Mouse (Mus musculus) forebrain, embryonic 14.5 days (tissue): ENCODE data around the gene Ssh2. TPM values are rescaled to one million over a fixed set of nuclear protein-coding genes. Genes with fewer than 3 reads are reported as not detected.

Experiments used
- ATAC-seq: fragments of 200-750 bp; cut with Nextera tagmentation; 2 replicates; pipeline ENCODE4 v1.8.0; 2017; ENCODE audit warnings: mild to moderate bottlenecking, moderate library complexity
- DNase-seq: peaks from one replicate; pipeline ENCODE4 v3.0.0-alpha.2; 2015; ENCODE audit warnings: low spot score
- H3K27ac ChIP-seq: fragments of 300-500 bp; sonication (generic); 2 replicates; pipeline ENCODE4 v1.5.1; 2014; ENCODE audit warnings: low read depth, mild to moderate bottlenecking, control low read depth, low read length, moderate library complexity
- H3K27me3 ChIP-seq: fragments of 300-500 bp; sonication (generic); replicated peaks from 2 replicates; pipeline ENCODE4 v1.6.1; 2014; ENCODE audit warnings: low read length, control low read depth, mixed read lengths; ENCODE audit not compliant: control insufficient read depth, insufficient read depth
- H3K36me3 ChIP-seq: fragments of 300-500 bp; sonication (generic); 2 replicates; pipeline ENCODE4 v1.6.1; 2014; ENCODE audit warnings: low read length, control low read depth; ENCODE audit not compliant: control insufficient read depth, insufficient read depth
- H3K4me1 ChIP-seq: fragments of 300-500 bp; sonication (generic); 2 replicates; pipeline ENCODE4 v1.6.1; 2014; ENCODE audit warnings: antibody characterized with exemption, low read length, control low read depth; ENCODE audit not compliant: control insufficient read depth, insufficient read depth
- H3K4me2 ChIP-seq: fragments of 300-500 bp; sonication (generic); 2 replicates; pipeline ENCODE4 v1.6.1; 2014; ENCODE audit warnings: mild to moderate bottlenecking, control low read depth, low read length
- H3K4me3 ChIP-seq: fragments of 300-500 bp; sonication (generic); 2 replicates; pipeline ENCODE4 v1.5.1; 2014; ENCODE audit warnings: low read depth, low read length, control low read depth
- H3K9ac ChIP-seq: fragments of 300-500 bp; sonication (generic); 2 replicates; pipeline ENCODE4 v1.6.1; 2014; ENCODE audit warnings: mild to moderate bottlenecking, low read length, control low read depth, moderate library complexity
- H3K9me3 ChIP-seq: fragments of 300-500 bp; sonication (generic); replicated peaks from 2 replicates; pipeline ENCODE4 v1.6.1; 2016; ENCODE audit warnings: low read length, control low read depth, mixed read lengths; ENCODE audit not compliant: control insufficient read depth
- WGBS: fragments of 180-500 bp; shearing (Covaris S2); extraction: QIAGEN DNeasy Blood & Tissue Kit; methylation state at CpG from one replicate; pipeline ENCODE4 v1.1.7; 2014; 5-methylcytosine and 5-hydroxymethylcytosine counted together
- polyA plus RNA-seq: library from polyadenylated mRNA; unstranded; fragments of >200 nt; fragmentation: Nextera tagmentation; extraction: Ambion mirVana; gene quantifications from 2 replicates; pipeline ENCODE4 v1.2.1, GENCODE M21; 2014

The Ssh2 gene
- polyA plus RNA-seq, 1 experiment from 2014 or later: 15.5 TPM

DNA sequence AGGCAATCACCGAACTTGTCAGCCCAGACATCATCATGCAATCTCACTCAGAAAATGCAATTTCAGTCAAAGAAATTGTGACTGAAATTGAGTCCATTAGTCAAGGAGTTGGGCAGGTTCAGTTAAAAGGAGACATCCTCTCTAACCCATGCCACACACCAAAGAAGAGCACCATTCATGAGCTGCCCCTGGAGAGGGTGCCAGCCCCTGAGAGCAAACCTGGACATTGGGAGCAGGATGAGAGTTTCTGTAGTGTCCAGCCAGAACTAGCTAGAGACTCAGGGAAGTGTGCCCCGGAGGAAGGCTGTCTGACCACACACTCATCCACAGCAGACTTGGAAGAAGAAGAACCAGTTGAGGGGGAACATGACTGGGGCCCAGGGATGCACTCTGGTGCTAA is 237.3 kb downstream of the Ssh2 start:
- DNase-seq (no peak), ATAC-seq (no peak)
- Histone ChIP-seq H3K27ac (no peak overlapping the region), H3K9ac (no peak overlapping the region), H3K4me1 (no peaks in the 10 kb centered on the region), H3K4me3 (no peak overlapping the region), H3K36me3 (peaks cover 56% of the 10 kb centered on the region), H3K9me3 (no peaks in the 10 kb centered on the region), H3K4me2 (no peak overlapping the region), H3K27me3 (no peaks in the 10 kb centered on the region)
- WGBS: 93% methylated on average over 2 of the region's 2 CpGs

DNA sequence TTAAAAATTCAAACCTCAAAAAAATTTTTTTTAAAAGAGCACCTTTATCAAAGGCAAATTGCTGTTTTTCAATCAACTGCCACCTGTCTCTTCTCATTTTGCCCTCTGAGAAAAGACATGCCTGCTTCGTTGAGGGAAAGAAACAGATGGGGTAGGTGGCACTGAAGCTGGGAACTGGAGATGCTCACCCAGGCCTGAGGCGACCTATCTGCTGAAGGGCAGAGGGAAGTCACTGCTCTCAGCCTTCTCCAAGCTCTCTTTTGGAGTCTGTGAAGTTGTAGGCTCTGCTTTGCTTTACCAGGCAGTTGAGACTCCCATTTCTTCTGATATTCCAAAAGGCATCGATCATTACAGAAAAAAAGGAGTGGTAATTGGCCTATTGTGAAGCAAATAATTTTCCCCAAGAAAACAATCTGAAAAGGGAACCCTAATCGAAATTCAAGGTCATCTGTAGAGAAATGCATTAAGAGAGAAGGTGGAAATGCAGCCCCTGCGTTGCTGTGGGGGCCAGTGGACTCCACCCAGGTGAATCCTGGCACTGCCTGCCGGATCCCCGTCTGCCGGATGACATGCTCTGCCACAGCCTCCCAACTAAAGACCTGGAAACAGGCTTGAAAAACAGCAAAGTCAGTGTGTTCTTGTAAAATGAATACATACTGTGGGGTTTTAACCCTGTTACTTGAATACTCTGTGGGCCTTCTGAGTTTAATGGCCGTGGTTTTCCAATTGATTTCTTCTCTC is 239.9 kb downstream of the Ssh2 start:
- WGBS: 85% methylated on average over 9 of the region's 9 CpGs
- Histone ChIP-seq H3K4me2 (no peak overlapping the region), H3K27ac (no peak overlapping the region), H3K27me3 (no peaks in the 10 kb centered on the region), H3K4me3 (no peak overlapping the region), H3K4me1 (no peaks in the 10 kb centered on the region), H3K9ac (no peak overlapping the region), H3K9me3 (no peaks in the 10 kb centered on the region), H3K36me3 (peaks cover 37% of the 10 kb centered on the region)
- DNase-seq (no peak), ATAC-seq (no peak)

DNA sequence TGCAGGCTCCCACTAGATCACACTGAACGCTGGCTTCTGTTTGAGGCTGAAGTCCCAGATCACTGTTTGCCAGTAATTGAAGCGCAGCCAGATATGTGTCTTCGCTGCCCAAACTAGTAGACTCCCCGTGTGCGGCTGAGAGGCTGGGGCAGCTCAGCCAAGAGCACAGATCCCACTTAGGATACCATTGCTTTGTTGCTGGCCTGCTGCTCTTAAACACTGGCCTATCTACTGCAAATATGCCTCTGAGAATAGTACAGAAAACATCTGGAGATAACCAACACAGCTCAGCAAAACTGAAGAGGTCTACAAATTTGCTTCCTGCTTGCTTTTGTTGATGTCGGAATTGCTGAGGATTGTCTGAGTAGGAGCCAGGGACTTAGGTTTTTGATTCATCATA is 240.8 kb downstream of the Ssh2 start:
- peaks cover 34% of the 10 kb centered on the region for H3K36me3 ChIP-seq

DNA sequence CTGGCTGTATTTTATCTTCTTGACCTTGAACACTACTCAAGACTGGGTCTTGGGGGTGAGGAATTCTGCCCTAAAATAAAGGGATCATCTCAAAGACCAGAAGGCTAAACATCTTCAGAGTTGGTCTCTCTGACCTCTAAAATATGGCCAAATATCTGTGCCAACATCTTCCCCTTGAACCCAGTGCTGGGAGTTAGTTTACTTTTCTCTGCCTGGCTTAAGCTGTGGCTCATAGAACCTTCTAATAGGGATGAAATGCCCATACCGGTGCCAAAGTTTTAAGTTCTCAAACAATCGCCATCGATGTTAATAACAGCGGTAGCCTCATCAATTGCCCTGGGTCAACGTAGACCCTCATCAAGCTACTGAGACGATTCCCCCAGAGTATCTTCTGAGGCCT is 245.8 kb downstream of the Ssh2 start:
- Histone ChIP-seq H3K27me3 (peaks cover 25% of the 10 kb centered on the region), H3K4me1 (peaks cover 11% of the 10 kb centered on the region), H3K4me3 (peak overlapping the region; percentile 46), H3K36me3 (peaks cover 5% of the 10 kb centered on the region; the same call in 1 of the 2 replicates), H3K9ac (peak overlapping the region; percentile 66), H3K9me3 (no peaks in the 10 kb centered on the region), H3K4me2 (peak overlapping the region; percentile 99), H3K27ac (no peak overlapping the region)
- no peak for ATAC-seq
- 3% methylated on average over 6 of the region's 6 CpGs for WGBS
- DNase-seq: no peak

More for the DNA sequence above, 240.8 kb downstream of the Ssh2 start:
- Histone ChIP-seq H3K4me1 (peaks cover under 1% of the 10 kb centered on the region; the same call in 1 of the 2 replicates), H3K9ac (no peak overlapping the region), H3K4me2 (no peak overlapping the region), H3K27ac (no peak overlapping the region), H3K9me3 (no peaks in the 10 kb centered on the region), H3K4me3 (no peak overlapping the region), H3K27me3 (no peaks in the 10 kb centered on the region)
- DNase-seq: peak; percentile 34
- WGBS: 82% methylated on average over 6 of the region's 6 CpGs
- no peak for ATAC-seq

GRCm38 (mm10) chr11:77462283-77463100 is 246.4 kb downstream of the Ssh2 start, which contains the start of gene Coro6:
Coro6 (plus strand) TSS chr11:77462411.
- 0 out of 2 replicates have a peak, but pooled peaks cover 3% of the 10 kb centered on the region for H3K36me3 ChIP-seq
- H3K27me3 ChIP-seq: peaks cover 30% of the 10 kb centered on the region
- H3K4me2 ChIP-seq: peak within 1 kb of the TSS; percentile 99
- H3K4me1 ChIP-seq: peaks cover 11% of the 10 kb centered on the region
- H3K9me3 ChIP-seq: no peaks in the 10 kb centered on the region
- peak within 1 kb of the TSS; percentile 66 for H3K9ac ChIP-seq
- peak; percentile 37 for DNase-seq
- H3K27ac ChIP-seq: no peak within 1 kb of the TSS
- WGBS: under 1% methylated on average over 60 of the region's 73 CpGs
- peak; percentile 74 for ATAC-seq
- H3K4me3 ChIP-seq: peak within 1 kb of the TSS; percentile 46

DNA sequence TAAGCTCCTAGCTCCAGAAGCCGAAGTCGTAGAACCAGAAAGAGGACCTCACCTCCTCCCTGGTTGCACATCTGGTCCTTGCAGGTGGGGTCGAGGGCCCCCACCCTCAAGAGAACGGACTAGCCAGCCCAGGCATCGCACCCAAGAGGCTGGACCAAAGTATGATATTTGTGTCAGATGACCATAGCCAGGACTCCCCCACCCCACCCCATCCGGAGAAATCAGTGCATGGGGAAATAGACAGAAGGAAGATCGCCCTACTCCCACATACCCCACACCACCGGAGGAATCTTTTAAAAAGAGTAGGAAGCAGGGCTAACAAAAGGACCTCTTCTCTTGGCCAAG is 247.0 kb downstream of the Ssh2 start:
- Histone ChIP-seq H3K36me3 (no peaks in the 10 kb centered on the region), H3K27ac (no peak overlapping the region), H3K9ac (no peak overlapping the region), H3K27me3 (peaks cover 30% of the 10 kb centered on the region), H3K4me1 (peaks cover 11% of the 10 kb centered on the region), H3K9me3 (no peaks in the 10 kb centered on the region), H3K4me3 (peak overlapping the region; percentile 46; the same call in 1 of the 2 replicates), H3K4me2 (peak overlapping the region; percentile 99)
- DNase-seq: no peak
- no peak for ATAC-seq
- WGBS: 46% methylated on average over 8 of the region's 8 CpGs

DNA sequence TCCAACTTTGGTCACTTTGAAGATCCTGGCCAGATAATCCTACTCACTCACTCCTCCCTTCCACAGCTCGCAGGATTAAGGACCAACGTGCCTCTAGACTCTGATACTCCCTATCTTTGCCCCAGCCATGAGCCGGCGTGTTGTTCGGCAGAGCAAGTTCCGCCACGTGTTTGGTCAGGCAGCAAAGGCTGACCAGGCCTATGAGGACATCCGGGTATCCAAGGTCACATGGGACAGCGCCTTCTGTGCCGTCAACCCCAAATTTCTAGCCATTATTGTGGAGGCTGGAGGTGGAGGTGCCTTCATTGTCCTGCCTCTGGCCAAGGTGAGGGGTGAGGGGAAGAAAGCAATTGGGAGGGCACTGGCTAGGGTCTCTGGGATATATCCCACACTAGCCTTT is 247.7 kb downstream of the Ssh2 start:
- no peak for DNase-seq
- 74% methylated on average over 10 of the region's 10 CpGs for WGBS
- Histone ChIP-seq H3K9me3 (no peaks in the 10 kb centered on the region), H3K27ac (no peak overlapping the region), H3K9ac (no peak overlapping the region), H3K4me2 (no peak overlapping the region), H3K36me3 (no peaks in the 10 kb centered on the region), H3K27me3 (peaks cover 30% of the 10 kb centered on the region), H3K4me1 (peaks cover 11% of the 10 kb centered on the region), H3K4me3 (no peak overlapping the region)
- ATAC-seq: no peak

DNA sequence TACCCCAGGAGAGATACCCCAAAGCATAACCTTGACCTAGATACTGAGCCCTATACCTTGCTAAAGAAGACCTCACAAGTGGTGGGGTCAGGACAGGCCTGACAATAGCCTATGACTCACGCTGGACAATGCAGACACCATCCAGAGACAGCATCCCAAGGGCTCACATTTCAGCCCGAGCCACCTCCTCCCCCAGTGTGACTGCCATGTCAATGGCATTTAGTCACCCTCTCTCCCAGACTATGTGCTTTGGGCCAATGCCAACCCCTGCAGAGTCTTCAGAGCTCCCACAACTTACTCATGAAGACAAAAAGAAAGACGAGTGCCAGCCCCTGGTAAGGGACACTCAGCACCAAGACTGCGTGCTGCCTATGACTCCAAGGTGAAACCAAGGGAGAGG is 248.6 kb downstream of the Ssh2 start:
- Histone ChIP-seq H3K36me3 (no peaks in the 10 kb centered on the region), H3K4me3 (no peak overlapping the region), H3K27ac (no peak overlapping the region), H3K9me3 (no peaks in the 10 kb centered on the region), H3K4me2 (no peak overlapping the region), H3K4me1 (peaks cover 11% of the 10 kb centered on the region), H3K27me3 (peaks cover 30% of the 10 kb centered on the region), H3K9ac (no peak overlapping the region)
- WGBS: 60% methylated on average over 4 of the region's 4 CpGs
- DNase-seq (no peak), ATAC-seq (no peak)

GRCm38 (mm10) chr11:77465111-77465510 is 249.0 kb downstream of the Ssh2 start:
- Histone ChIP-seq H3K4me3 (no peak overlapping the region), H3K9me3 (no peaks in the 10 kb centered on the region), H3K27me3 (peaks cover 30% of the 10 kb centered on the region), H3K4me1 (peaks cover 11% of the 10 kb centered on the region), H3K36me3 (no peaks in the 10 kb centered on the region), H3K27ac (no peak overlapping the region), H3K9ac (no peak overlapping the region), H3K4me2 (no peak overlapping the region)
- DNase-seq (no peak), ATAC-seq (no peak)
- WGBS: 31% methylated on average over 3 of the region's 3 CpGs
